Mouse (Mus musculus): ENCODE data around the gene Traf3ip2. TPM values are rescaled to one million over a fixed set of nuclear protein-coding genes. Genes with fewer than 3 reads are reported as not detected.
A peak's percentile ranks its signal among the peaks of the same experiment; 100 is the strongest.

Gene Traf3ip2
- polyA plus RNA-seq, 1 experiment from 2014 or later = 15.5 TPM

- Histone ChIP-seq H3K27ac (peak overlapping the region; percentile 60; the same call in 1 of the 2 replicates), H3K4me2 (no peak overlapping the region), H3K4me3 (no peak overlapping the region), H3K36me3 (no peaks in the 10 kb centered on the region), H3K4me1 (peaks cover 39% of the 10 kb centered on the region), H3K27me3 (no peaks in the 10 kb centered on the region), H3K9ac (0 out of 2 replicates have a peak overlapping the region, but pooled peaks have one; percentile 4), H3K9me3 (no peaks in the 10 kb centered on the region)
- 35% methylated on average over 5 of the region's 5 CpGs for WGBS
- ATAC-seq (ENCODE audit: insufficient number of reproducible peaks, low FRiP score, low TSS enrichment, low read depth) = peak; percentile 18; the same call in 1 of the 2 replicates
Measured at GRCm38 (mm10) chr10:39587290-39587925, 25.3 kb upstream of the Traf3ip2 start.

- no peak overlapping the region for H3K4me2 ChIP-seq
- peaks cover 36% of the 10 kb centered on the region for H3K4me1 ChIP-seq
- no peak overlapping the region for H3K9ac ChIP-seq
- H3K4me3 ChIP-seq = no peak overlapping the region
- H3K27me3 ChIP-seq = no peaks in the 10 kb centered on the region
- ATAC-seq (ENCODE audit: insufficient number of reproducible peaks, low FRiP score, low TSS enrichment, low read depth) = no peak
- no peak overlapping the region for H3K27ac ChIP-seq
- H3K36me3 ChIP-seq = no peaks in the 10 kb centered on the region
- H3K9me3 ChIP-seq = peaks cover 5% of the 10 kb centered on the region; the same call in 1 of the 2 replicates
- WGBS = 43% methylated on average over 8 of the region's 8 CpGs
Measured at GRCm38 (mm10) chr10:39587973-39588746, 24.6 kb upstream of the Traf3ip2 start.

GRCm38 (mm10) chr10:39589765-39590546 is 22.8 kb upstream of the Traf3ip2 start:
- Histone ChIP-seq H3K36me3 (no peaks in the 10 kb centered on the region), H3K27me3 (no peaks in the 10 kb centered on the region), H3K4me1 (peaks cover 25% of the 10 kb centered on the region), H3K4me2 (no peak overlapping the region), H3K9me3 (peaks cover 8% of the 10 kb centered on the region; the same call in 1 of the 2 replicates), H3K9ac (no peak overlapping the region), H3K27ac (no peak overlapping the region), H3K4me3 (no peak overlapping the region)
- no peak for ATAC-seq (ENCODE audit: insufficient number of reproducible peaks, low FRiP score, low TSS enrichment, low read depth)
- 78% methylated on average over 19 of the region's 19 CpGs for WGBS

- Histone ChIP-seq H3K27me3 (no peaks in the 10 kb centered on the region), H3K4me2 (no peak overlapping the region), H3K4me1 (peaks cover 27% of the 10 kb centered on the region), H3K36me3 (no peaks in the 10 kb centered on the region), H3K27ac (no peak overlapping the region), H3K9ac (no peak overlapping the region), H3K4me3 (no peak overlapping the region), H3K9me3 (peaks cover 8% of the 10 kb centered on the region; the same call in 1 of the 2 replicates)
- WGBS = 80% methylated on average over 10 of the region's 10 CpGs
- ATAC-seq (ENCODE audit: insufficient number of reproducible peaks, low FRiP score, low TSS enrichment, low read depth) = no peak
Measured at GRCm38 (mm10) chr10:39590629-39591028, 22.1 kb upstream of the Traf3ip2 start.

GRCm38 (mm10) chr10:39592501-39592900 is 20.2 kb upstream of the Traf3ip2 start:
- H3K4me1 ChIP-seq = peaks cover 31% of the 10 kb centered on the region
- H3K27ac ChIP-seq = no peak overlapping the region
- no peak overlapping the region for H3K4me3 ChIP-seq
- no peaks in the 10 kb centered on the region for H3K36me3 ChIP-seq
- ATAC-seq (ENCODE audit: insufficient number of reproducible peaks, low FRiP score, low TSS enrichment, low read depth) = no peak
- no peaks in the 10 kb centered on the region for H3K27me3 ChIP-seq
- H3K4me2 ChIP-seq = no peak overlapping the region
- 92% methylated on average over 4 of the region's 4 CpGs for WGBS
- H3K9me3 ChIP-seq = peaks cover 8% of the 10 kb centered on the region; the same call in 1 of the 2 replicates
- no peak overlapping the region for H3K9ac ChIP-seq

- no peak overlapping the region for H3K4me3 ChIP-seq
- no peak overlapping the region for H3K9ac ChIP-seq
- peaks cover 8% of the 10 kb centered on the region; the same call in 1 of the 2 replicates for H3K9me3 ChIP-seq
- ATAC-seq (ENCODE audit: insufficient number of reproducible peaks, low FRiP score, low TSS enrichment, low read depth) = no peak
- no peaks in the 10 kb centered on the region for H3K27me3 ChIP-seq
- H3K27ac ChIP-seq = no peak overlapping the region
- no peaks in the 10 kb centered on the region for H3K36me3 ChIP-seq
- H3K4me2 ChIP-seq = no peak overlapping the region
- peaks cover 24% of the 10 kb centered on the region for H3K4me1 ChIP-seq
- 79% methylated on average over 1 of the region's 1 CpGs for WGBS
Measured at GRCm38 (mm10) chr10:39594716-39595115, 18.0 kb upstream of the Traf3ip2 start.

- Histone ChIP-seq H3K4me3 (no peak overlapping the region), H3K36me3 (no peaks in the 10 kb centered on the region), H3K4me2 (no peak overlapping the region), H3K27me3 (no peaks in the 10 kb centered on the region), H3K9ac (no peak overlapping the region), H3K4me1 (peaks cover 24% of the 10 kb centered on the region), H3K9me3 (peaks cover 8% of the 10 kb centered on the region; the same call in 1 of the 2 replicates), H3K27ac (peak overlapping the region; percentile 69)
- WGBS = 50% methylated on average over 3 of the region's 3 CpGs
- ATAC-seq (ENCODE audit: insufficient number of reproducible peaks, low FRiP score, low TSS enrichment, low read depth) = no peak
Measured at GRCm38 (mm10) chr10:39595862-39596261, 16.9 kb upstream of the Traf3ip2 start.

GRCm38 (mm10) chr10:39597116-39597791 is 15.5 kb upstream of the Traf3ip2 start:
- Histone ChIP-seq H3K27ac (peak overlapping the region; percentile 69), H3K4me2 (no peak overlapping the region), H3K27me3 (no peaks in the 10 kb centered on the region), H3K4me1 (peaks cover 24% of the 10 kb centered on the region), H3K36me3 (no peaks in the 10 kb centered on the region), H3K4me3 (no peak overlapping the region), H3K9me3 (peaks cover 8% of the 10 kb centered on the region; the same call in 1 of the 2 replicates), H3K9ac (no peak overlapping the region)
- WGBS = 23% methylated on average over 9 of the region's 9 CpGs
- ATAC-seq (ENCODE audit: insufficient number of reproducible peaks, low FRiP score, low TSS enrichment, low read depth) = no peak

GRCm38 (mm10) chr10:39597792-39598183 is 14.9 kb upstream of the Traf3ip2 start:
- Histone ChIP-seq H3K4me1 (peaks cover 24% of the 10 kb centered on the region), H3K9ac (no peak overlapping the region), H3K9me3 (peaks cover 7% of the 10 kb centered on the region; the same call in 1 of the 2 replicates), H3K36me3 (no peaks in the 10 kb centered on the region), H3K4me2 (no peak overlapping the region), H3K27me3 (no peaks in the 10 kb centered on the region), H3K4me3 (no peak overlapping the region), H3K27ac (peak overlapping the region; percentile 69; the same call in 1 of the 2 replicates)
- WGBS = 50% methylated on average over 3 of the region's 3 CpGs
- no peak for ATAC-seq (ENCODE audit: insufficient number of reproducible peaks, low FRiP score, low TSS enrichment, low read depth)

- 80% methylated on average over 4 of the region's 4 CpGs for WGBS
- H3K9ac ChIP-seq = no peak overlapping the region
- H3K27ac ChIP-seq = no peak overlapping the region
- ATAC-seq (ENCODE audit: insufficient number of reproducible peaks, low FRiP score, low TSS enrichment, low read depth) = no peak
- no peaks in the 10 kb centered on the region for H3K27me3 ChIP-seq
- no peaks in the 10 kb centered on the region for H3K36me3 ChIP-seq
- peaks cover 24% of the 10 kb centered on the region for H3K4me1 ChIP-seq
- H3K4me3 ChIP-seq = no peak overlapping the region
- H3K4me2 ChIP-seq = no peak overlapping the region
- no peaks in the 10 kb centered on the region for H3K9me3 ChIP-seq
Measured at GRCm38 (mm10) chr10:39599601-39600000, 13.1 kb upstream of the Traf3ip2 start.

- 74% methylated on average over 1 of the region's 1 CpGs for whole genome bisulfite sequencing
- Histone ChIP-seq H3K4me1 (peaks cover 24% of the 10 kb centered on the region), H3K4me3 (no peak overlapping the region), H3K27ac (no peak overlapping the region), H3K9ac (no peak overlapping the region), H3K27me3 (no peaks in the 10 kb centered on the region), H3K36me3 (no peaks in the 10 kb centered on the region), H3K9me3 (no peaks in the 10 kb centered on the region; the same call in 1 of the 2 replicates), H3K4me2 (no peak overlapping the region)
- no peak for ATAC-seq (ENCODE audit: insufficient number of reproducible peaks, low FRiP score, low TSS enrichment, low read depth)
Measured at GRCm38 (mm10) chr10:39600115-39600514, 12.6 kb upstream of the Traf3ip2 start.
